Mouse (Mus musculus) liver, postnatal 0 days (tissue): Measurements from ENCODE around the gene Fermt2.

Experiments used
- CTCF ChIP-seq: sonication (generic); IDR thresholded peaks from 2 replicates; pipeline ENCODE4 v1.5.1; 2016; ENCODE audit warnings: antibody characterized with exemption, low read depth
- EP300 ChIP-seq: IDR thresholded peaks from 2 replicates; pipeline ENCODE4 v1.6.1; 2016; ENCODE audit warnings: antibody characterized with exemption, low read depth, mild to moderate bottlenecking

DNA sequence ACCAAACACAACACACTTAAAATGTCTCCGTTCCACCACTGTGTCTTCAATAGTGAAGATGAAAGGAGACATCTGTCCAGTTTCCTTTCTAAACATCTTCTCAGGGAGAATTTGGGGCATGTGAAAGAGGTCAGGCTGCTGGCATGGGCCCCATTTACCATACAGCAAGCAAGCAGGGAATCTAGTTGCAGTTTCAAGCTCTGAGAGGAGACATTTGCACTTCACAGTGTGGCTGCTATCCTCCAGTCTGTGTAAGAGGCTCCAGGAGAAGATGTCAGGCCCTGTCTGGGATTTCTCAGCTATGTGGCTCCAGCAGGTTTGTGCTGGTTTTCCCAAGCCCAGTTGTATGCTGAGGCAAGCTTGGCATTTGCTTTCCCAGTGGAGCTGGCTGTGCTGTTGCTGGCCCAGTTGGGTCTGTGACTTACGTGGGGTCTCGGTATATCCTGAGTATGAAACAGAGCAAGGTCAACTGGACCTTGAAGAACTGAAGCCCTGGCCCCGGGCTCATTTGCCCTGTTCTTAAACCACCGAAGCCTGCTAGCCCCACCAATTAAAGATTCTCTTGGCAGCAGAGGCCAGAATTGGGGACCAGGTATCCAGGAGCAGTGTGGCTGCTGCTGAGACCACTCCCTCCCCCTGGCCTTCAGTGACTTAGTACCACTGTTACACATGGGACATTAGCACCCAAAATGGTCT lies 76.2 kb downstream of the Fermt2 start:
- no peak for TF ChIP-seq CTCF
- TF ChIP-seq EP300: no peak
